Mouse (Mus musculus): ENCODE measurements around the gene Homer1. TPM values are rescaled to one million over a fixed set of nuclear protein-coding genes. Genes with fewer than 3 reads are reported as not detected.

Homer1 gene
- 19.5 and 22.5 TPM in 2 replicates for polyA plus RNA-seq (2016; fragmentation: Nextera tagmentation; extraction: Ambion mirVana)

GRCm38 (mm10) chr13:93299316-93299715 is at the start of gene Homer1:
TSS of gene Homer1 (plus strand) at chr13:93299635.
- no peak for ATAC-seq (ENCODE audit: low FRiP score)
- Histone ChIP-seq H3K4me3 (no peak within 1 kb of the TSS), H3K36me3 (no peaks in the 10 kb centered on the region), H3K4me2 (replicated peaks) (no peak within 1 kb of the TSS), H3K27me3 (no peaks in the 10 kb centered on the region), H3K27ac (no peak within 1 kb of the TSS), H3K9ac (no peak within 1 kb of the TSS), H3K4me1 (no peaks in the 10 kb centered on the region), H3K9me3 (replicated peaks) (no peaks in the 10 kb centered on the region)
- 84% methylated on average over 5 of the region's 5 CpGs for WGBS

- Histone ChIP-seq H3K27me3 (no peaks in the 10 kb centered on the region), H3K27ac (no peak overlapping the region), H3K4me3 (no peak overlapping the region), H3K4me2 (replicated peaks) (no peak overlapping the region), H3K4me1 (no peaks in the 10 kb centered on the region), H3K9me3 (replicated peaks) (no peaks in the 10 kb centered on the region), H3K9ac (no peak overlapping the region), H3K36me3 (no peaks in the 10 kb centered on the region)
- ATAC-seq (ENCODE audit: low FRiP score): no peak
- 88% methylated on average over 6 of the region's 6 CpGs for WGBS
Observed at GRCm38 (mm10) chr13:93251732-93252131, 47.7 kb upstream of the Homer1 start.

- Histone ChIP-seq H3K9ac (no peak overlapping the region), H3K27ac (no peak overlapping the region), H3K4me2 (replicated peaks) (no peak overlapping the region), H3K4me3 (no peak overlapping the region), H3K27me3 (no peaks in the 10 kb centered on the region), H3K9me3 (replicated peaks) (no peaks in the 10 kb centered on the region), H3K36me3 (no peaks in the 10 kb centered on the region), H3K4me1 (no peaks in the 10 kb centered on the region)
- 79% methylated on average over 10 of the region's 10 CpGs for WGBS
- no peak for ATAC-seq (ENCODE audit: low FRiP score)
Observed at GRCm38 (mm10) chr13:93252175-93252574, 47.3 kb upstream of the Homer1 start.

- Histone ChIP-seq H3K4me3 (no peak overlapping the region), H3K27me3 (no peaks in the 10 kb centered on the region), H3K4me2 (replicated peaks) (no peak overlapping the region), H3K36me3 (no peaks in the 10 kb centered on the region), H3K9ac (no peak overlapping the region), H3K4me1 (no peaks in the 10 kb centered on the region), H3K9me3 (replicated peaks) (no peaks in the 10 kb centered on the region), H3K27ac (no peak overlapping the region)
- 75% methylated on average over 5 of the region's 5 CpGs for WGBS
- no peak for ATAC-seq (ENCODE audit: low FRiP score)
Observed at GRCm38 (mm10) chr13:93252941-93253340, 46.5 kb upstream of the Homer1 start.

- 90% methylated on average over 2 of the region's 2 CpGs for WGBS
- Histone ChIP-seq H3K27ac (no peak overlapping the region), H3K36me3 (no peaks in the 10 kb centered on the region), H3K4me2 (replicated peaks) (no peak overlapping the region), H3K9me3 (replicated peaks) (no peaks in the 10 kb centered on the region), H3K4me3 (no peak overlapping the region), H3K4me1 (no peaks in the 10 kb centered on the region), H3K27me3 (no peaks in the 10 kb centered on the region), H3K9ac (no peak overlapping the region)
- no peak for ATAC-seq (ENCODE audit: low FRiP score)
Observed at GRCm38 (mm10) chr13:93267151-93267550, 32.3 kb upstream of the Homer1 start.

- Histone ChIP-seq H3K27me3 (no peaks in the 10 kb centered on the region), H3K9me3 (replicated peaks) (no peaks in the 10 kb centered on the region), H3K27ac (no peak overlapping the region), H3K4me2 (replicated peaks) (no peak overlapping the region), H3K4me3 (no peak overlapping the region), H3K4me1 (peaks cover 2% of the 10 kb centered on the region), H3K9ac (no peak overlapping the region), H3K36me3 (no peaks in the 10 kb centered on the region)
- WGBS: 94% methylated on average over 5 of the region's 5 CpGs
- no peak for ATAC-seq (ENCODE audit: low FRiP score)
Observed at GRCm38 (mm10) chr13:93300581-93300980, 1.1 kb downstream of the Homer1 start.

GRCm38 (mm10) chr13:93301060-93301459 is 1.6 kb downstream of the Homer1 start:
- H3K27me3 ChIP-seq: no peaks in the 10 kb centered on the region
- 87% methylated on average over 2 of the region's 2 CpGs for WGBS

DNA sequence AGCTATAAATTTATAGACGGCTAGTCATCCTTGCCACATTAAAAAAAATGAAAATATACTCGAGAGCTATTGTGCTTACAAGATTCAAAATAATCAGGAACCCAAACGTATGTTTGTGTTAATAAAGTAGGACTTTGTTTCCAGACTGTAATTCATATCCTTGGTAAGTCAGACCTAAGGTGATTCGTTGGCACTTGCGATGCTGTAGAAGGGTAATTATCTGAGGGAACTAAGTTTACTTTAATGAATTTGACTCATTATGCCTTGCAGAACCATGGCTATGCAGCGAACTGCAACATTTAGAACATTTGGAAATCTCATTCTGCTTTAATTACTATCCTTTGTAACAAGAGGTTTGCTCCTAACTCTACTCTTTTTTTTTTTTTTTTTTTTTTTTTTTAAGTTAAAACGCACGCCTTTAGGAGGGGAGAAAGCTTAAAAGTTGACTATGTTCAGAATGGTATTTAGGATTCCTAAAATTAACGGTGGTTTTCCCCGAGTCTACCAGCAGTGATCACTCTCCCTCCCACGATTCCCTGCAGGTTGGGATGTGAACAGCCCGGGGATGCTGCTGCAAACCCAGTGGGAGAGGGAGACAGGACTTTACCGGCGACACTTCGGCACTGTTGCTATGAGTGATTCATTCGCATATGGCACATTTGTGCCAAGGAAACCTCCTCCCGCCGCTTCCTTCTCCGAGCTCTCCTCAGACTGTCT is 3.6 kb downstream of the Homer1 start:
- peaks cover 15% of the 10 kb centered on the region for H3K4me1 ChIP-seq
- H3K9me3 ChIP-seq (replicated peaks): no peaks in the 10 kb centered on the region
- H3K4me3 ChIP-seq: peak overlapping the region; percentile 90
- peak overlapping the region; percentile 99 for H3K27ac ChIP-seq
- 16% methylated on average over 19 of the region's 19 CpGs for WGBS
- H3K36me3 ChIP-seq: no peaks in the 10 kb centered on the region
- peak overlapping the region; percentile 76 for H3K4me2 ChIP-seq (replicated peaks)
- H3K27me3 ChIP-seq: no peaks in the 10 kb centered on the region
- peak; percentile 77 for ATAC-seq (ENCODE audit: low FRiP score)
- H3K9ac ChIP-seq: peak overlapping the region; percentile 88

More at GRCm38 (mm10) chr13:93301060-93301459, 1.6 kb downstream of the Homer1 start:
- H3K4me1 ChIP-seq: peaks cover 6% of the 10 kb centered on the region
- no peak overlapping the region for H3K9ac ChIP-seq
- H3K27ac ChIP-seq: no peak overlapping the region
- no peak overlapping the region for H3K4me2 ChIP-seq (replicated peaks)
- H3K4me3 ChIP-seq: no peak overlapping the region
- ATAC-seq (ENCODE audit: low FRiP score): no peak
- no peaks in the 10 kb centered on the region for H3K9me3 ChIP-seq (replicated peaks)
- no peaks in the 10 kb centered on the region for H3K36me3 ChIP-seq

DNA sequence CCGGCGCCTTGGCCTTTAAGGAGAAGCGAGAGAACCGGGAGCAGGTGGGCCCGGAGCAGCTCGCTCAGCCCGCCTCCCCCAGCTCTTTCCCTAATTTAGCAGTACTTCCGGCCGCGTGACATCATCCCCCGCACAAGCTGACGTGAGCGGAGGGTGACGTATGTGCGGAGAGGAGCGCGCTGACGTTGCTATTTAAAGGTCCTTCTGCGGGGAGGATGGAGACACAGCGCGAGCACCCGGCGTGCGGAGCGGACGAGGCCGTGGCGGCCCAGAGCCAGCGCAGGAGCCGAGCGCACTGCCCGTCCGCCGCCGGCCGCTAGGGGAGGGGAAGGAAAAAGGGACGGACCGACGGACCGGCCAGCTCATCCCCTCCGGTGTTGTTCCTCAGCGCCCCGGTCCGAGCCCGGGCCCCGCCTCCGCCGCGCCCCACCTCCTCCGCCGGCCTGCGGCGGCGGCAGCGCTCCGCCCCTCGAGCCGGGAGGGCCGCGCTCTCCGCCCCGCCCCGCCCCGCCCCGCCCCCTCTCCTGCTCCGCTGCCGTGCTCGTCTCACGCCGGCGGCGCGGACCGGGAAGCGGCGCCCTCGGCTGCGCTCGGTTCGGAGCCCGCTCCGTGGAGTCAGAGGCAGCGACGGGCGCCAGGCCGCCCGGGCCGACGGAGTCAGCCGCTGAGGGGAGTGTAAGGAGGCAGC is 4.3 kb downstream of the Homer1 start:
- no peaks in the 10 kb centered on the region for H3K27me3 ChIP-seq
- peaks cover 22% of the 10 kb centered on the region for H3K4me1 ChIP-seq
- H3K9me3 ChIP-seq (replicated peaks): no peaks in the 10 kb centered on the region
- peak; percentile 98 for ATAC-seq (ENCODE audit: low FRiP score)
- H3K4me2 ChIP-seq (replicated peaks): peak overlapping the region; percentile 76
- peak overlapping the region; percentile 99 for H3K27ac ChIP-seq
- H3K4me3 ChIP-seq: peak overlapping the region; percentile 90
- H3K36me3 ChIP-seq: no peaks in the 10 kb centered on the region
- under 1% methylated on average over 64 of the region's 90 CpGs for WGBS
- H3K9ac ChIP-seq: peak overlapping the region; percentile 88

- H3K4me2 ChIP-seq (replicated peaks): peak overlapping the region; percentile 76
- under 1% methylated on average over 63 of the region's 64 CpGs for WGBS
- H3K27me3 ChIP-seq: no peaks in the 10 kb centered on the region
- H3K4me3 ChIP-seq: peak overlapping the region; percentile 90
- H3K4me1 ChIP-seq: peaks cover 25% of the 10 kb centered on the region
- peak; percentile 53 for ATAC-seq (ENCODE audit: low FRiP score)
- peak overlapping the region; percentile 99 for H3K27ac ChIP-seq
- H3K9me3 ChIP-seq (replicated peaks): no peaks in the 10 kb centered on the region
- no peaks in the 10 kb centered on the region for H3K36me3 ChIP-seq
- peak overlapping the region; percentile 88 for H3K9ac ChIP-seq
Observed at GRCm38 (mm10) chr13:93304251-93305001, 5.0 kb downstream of the Homer1 start.

GRCm38 (mm10) chr13:93305149-93305548 is 5.7 kb downstream of the Homer1 start:
- Histone ChIP-seq H3K4me2 (replicated peaks) (peak overlapping the region; percentile 76), H3K36me3 (no peaks in the 10 kb centered on the region), H3K4me3 (peak overlapping the region; percentile 90), H3K9me3 (replicated peaks) (no peaks in the 10 kb centered on the region), H3K9ac (peak overlapping the region; percentile 88), H3K27me3 (no peaks in the 10 kb centered on the region), H3K4me1 (peaks cover 25% of the 10 kb centered on the region), H3K27ac (no peak overlapping the region)
- no peak for ATAC-seq (ENCODE audit: low FRiP score)
- WGBS: 10% methylated on average over 7 of the region's 7 CpGs

DNA sequence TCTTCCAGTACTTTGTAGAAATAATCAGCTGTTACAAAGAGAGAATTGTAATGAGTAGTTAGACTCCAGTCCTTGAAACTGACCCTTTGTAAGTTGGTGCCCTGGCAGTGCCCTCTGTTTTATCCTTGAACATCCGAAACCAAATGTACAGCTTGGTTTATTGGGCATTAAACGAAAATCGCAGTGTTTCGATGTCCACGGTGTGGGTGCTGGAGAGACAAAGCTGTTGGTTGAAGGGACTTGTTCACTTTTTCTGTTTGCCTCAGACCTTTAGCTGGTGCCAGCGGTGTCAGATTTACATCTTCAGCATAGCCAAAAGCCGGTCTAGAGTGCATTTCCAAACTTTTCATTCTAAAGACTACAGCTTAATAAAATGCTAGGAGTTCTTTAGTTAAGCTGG is 6.2 kb downstream of the Homer1 start:
- peaks cover 25% of the 10 kb centered on the region for H3K4me1 ChIP-seq
- H3K9me3 ChIP-seq (replicated peaks): no peaks in the 10 kb centered on the region
- no peaks in the 10 kb centered on the region for H3K36me3 ChIP-seq
- no peak overlapping the region for H3K27ac ChIP-seq
- peak overlapping the region; percentile 90 for H3K4me3 ChIP-seq
- WGBS: 19% methylated on average over 7 of the region's 7 CpGs
- peak overlapping the region; percentile 76 for H3K4me2 ChIP-seq (replicated peaks)
- H3K27me3 ChIP-seq: no peaks in the 10 kb centered on the region
- H3K9ac ChIP-seq: peak overlapping the region; percentile 88
- ATAC-seq (ENCODE audit: low FRiP score): no peak
